Mouse (Mus musculus): ENCODE data around the gene Olfr370.

DNA sequence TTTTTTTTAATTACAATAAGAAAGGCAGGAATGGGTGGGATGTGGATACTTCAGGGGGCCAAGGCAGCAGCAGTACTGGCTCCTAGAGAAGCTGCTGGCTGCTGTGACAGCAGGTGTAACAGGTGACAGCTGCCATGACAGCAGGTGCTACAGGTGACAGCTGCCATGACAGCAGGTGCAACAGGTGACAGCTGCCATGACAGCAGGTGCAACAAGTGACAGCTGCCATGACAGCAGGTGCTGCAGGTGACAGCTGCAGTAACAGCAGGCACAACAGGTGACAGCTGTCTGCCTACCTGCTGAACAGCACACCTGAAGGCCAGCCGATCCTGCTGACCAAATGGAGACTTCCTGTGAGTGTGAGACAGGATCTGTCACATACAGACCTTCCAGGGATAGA is 49.2 kb downstream of the Olfr370 start:
- no peak for TF ChIP-seq CTCF (IDR thresholded peaks at IDR 0.05; ENCODE audit: extremely low read depth, insufficient read length, insufficient replicate concordance, low read depth, low read length)
- no peak for TF ChIP-seq POLR2A (IDR thresholded peaks at IDR 0.05; ENCODE audit: low read depth, low read length)
